Mouse (Mus musculus) small intestine, adult 2 months (tissue): Measurements from ENCODE around the gene Pik3c2g.

Experiments used
- CTCF ChIP-seq: fragments of 200-500 bp; IDR thresholded peaks from 2 replicates; pipeline ENCODE4 v1.5.1; 2012; ENCODE audit warnings: low read depth, mild to moderate bottlenecking, control low read depth, inconsistent platforms, low read length, moderate library complexity, mixed read lengths; ENCODE audit not compliant: insufficient replicate concordance, insufficient read length; ENCODE audit errors: extremely low read depth
- POLR2A ChIP-seq: fragments of 200-500 bp; IDR thresholded peaks from 2 replicates; pipeline ENCODE4 v1.6.1; 2012; ENCODE audit warnings: low read depth, mild to moderate bottlenecking, control low read depth, inconsistent platforms, low read length, moderate library complexity

DNA sequence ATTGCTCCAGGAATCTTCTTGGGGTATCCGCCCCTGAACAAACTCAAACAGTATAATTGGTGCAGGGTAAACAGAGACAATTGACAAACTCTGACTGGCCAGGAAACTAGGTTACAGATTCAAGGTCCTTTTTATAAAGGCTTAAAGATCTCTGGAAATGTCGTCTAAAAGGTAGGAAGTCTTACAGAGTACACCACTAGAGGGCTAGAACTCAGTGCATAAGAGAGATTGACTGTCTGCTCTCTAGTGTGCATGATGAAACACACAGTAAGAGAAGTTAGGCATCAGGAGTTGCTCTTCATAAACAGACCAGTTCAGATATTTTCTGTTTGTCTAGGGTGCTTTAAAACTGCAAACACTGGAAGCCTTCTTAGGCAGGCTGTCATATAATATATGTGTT, 9.4 kb downstream of the Pik3c2g start:
- TF ChIP-seq CTCF, result no peak
- TF ChIP-seq POLR2A, result no peak
